Mouse (Mus musculus) embryonic fibroblast, embryonic 13.5 days (primary cell): ENCODE results near the gene H3f3a.

Source experiments
- CTCF ChIP-seq: IDR thresholded peaks from 2 replicates; pipeline ENCODE4 v1.5.1; 2011; ENCODE audit warnings: mild to moderate bottlenecking, control low read depth, low read length, moderate library complexity, borderline replicate concordance; ENCODE audit not compliant: insufficient read depth
- POLR2A ChIP-seq: IDR thresholded peaks from 2 replicates; pipeline ENCODE4 v1.6.1; 2011; ENCODE audit warnings: low read depth, mild to moderate bottlenecking, control low read depth, low read length, moderate library complexity

- no peak for TF ChIP-seq CTCF
- peak; percentile 47 for TF ChIP-seq POLR2A
Observed at GRCm38 (mm10) chr1:180813885-180814740, at the start of gene H3f3a.
